Mouse (Mus musculus) lung, postnatal 4 days (tissue): Measurements from ENCODE around the gene Slco2b1.

ENCODE experiments used
- DNase-seq, 2 experiments: peaks; one replicate each; pipeline ENCODE4 v3.0.0; 2021

The Slco2b1 gene

DNA sequence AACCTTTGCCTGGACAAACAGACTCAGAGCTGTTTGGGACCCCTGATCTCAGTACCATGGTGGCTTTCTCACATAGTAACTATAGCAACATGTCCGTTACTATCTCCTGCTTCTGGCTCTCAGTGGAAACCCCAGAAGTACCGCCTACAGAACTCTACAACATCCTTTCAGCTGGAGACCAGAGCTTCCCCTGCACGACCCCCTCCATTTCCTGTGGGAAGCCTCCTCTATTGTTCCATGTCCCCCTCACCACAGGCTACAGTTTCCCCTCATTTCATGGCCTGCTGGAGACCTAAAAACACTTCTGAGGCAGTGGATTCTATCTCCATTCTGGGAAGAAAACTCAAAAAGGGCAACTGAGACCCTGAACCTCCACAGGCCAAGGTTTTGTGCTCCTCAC, 18.7 kb downstream of the Slco2b1 start:
- peak in 1 of 2 experiments; percentile 14 for DNase-seq

DNA sequence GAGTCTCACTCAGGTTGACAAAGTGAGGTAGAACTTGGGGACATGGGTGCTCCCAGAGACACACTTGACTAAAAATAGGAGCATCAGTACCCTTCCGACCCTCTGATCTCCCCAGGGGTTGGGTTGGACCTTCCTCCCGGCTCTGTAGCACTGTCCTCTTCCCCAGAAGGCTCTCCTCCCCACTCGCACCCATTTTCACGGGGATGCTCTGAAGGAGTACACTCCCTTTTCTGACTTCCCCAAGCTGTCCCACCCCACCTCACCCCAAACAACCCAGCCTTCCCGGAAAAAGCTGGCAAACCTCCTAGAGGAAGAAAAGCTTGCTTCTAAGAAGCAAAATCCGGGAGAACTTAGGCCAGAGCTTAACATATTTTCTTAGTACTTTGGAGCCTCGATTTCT, 20.3 kb downstream of the Slco2b1 start:
- no peak for DNase-seq

DNA sequence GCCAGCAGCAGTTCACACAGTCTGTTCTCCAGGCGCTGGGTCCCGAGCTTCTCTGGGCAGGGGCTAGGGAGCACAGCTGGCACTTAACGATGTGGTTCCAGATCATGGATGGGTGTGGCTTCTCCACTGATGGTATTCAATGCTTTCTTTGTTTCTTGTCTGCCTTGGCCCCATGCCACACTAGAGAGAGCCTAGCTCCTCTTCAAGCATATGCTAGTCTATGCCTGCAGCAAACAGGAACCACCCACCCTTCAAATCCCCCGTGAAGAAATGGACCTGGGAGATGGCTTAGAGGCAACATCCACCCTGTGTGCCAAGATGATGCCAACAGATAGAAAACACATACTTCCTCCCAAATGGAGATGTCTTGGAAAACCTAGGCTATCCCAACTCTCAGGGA, 27.1 kb downstream of the Slco2b1 start:
- no peak for DNase-seq

DNA sequence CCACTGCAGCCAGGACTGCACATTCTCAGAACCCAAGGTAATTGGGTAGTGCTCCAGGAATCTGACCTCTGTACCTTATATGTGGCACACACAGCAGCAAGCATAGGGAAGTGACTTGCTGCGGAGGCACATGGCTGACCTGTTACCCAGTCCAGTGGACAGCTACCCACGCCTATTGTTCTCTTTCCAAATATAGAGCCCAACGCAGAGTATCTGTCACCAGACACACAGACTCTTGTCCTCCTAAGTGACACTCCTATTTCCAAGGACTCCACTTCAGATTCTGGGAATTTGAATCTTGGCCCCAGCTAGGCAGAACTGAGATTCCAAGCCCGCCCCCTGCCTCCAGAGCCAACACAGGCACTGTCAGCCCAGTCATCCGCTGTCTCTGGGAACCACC, 30.4 kb downstream of the Slco2b1 start:
- DNase-seq, result peak in 1 of 2 experiments; percentile 31

DNA sequence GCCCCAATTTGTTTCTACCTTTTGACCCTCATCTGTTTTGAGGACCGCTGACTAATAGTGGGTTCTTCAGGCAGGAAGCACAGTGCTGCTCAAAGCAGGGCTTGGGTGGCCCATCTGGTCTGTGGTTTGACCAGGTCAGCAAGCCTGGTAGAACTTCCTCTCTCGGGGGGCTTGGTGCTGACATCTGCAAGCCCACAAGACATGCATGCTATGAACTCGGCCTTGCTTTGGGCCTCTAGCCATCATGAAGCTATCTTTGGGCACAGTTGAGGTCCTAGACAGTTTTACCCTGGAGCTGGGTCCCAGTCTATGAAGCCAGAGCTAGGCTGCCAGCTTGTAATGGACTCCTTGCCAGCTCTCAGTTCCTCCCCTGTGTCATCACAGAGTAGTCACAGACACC, 36.2 kb downstream of the Slco2b1 start:
- peak; percentile 27 to 43 for DNase-seq

DNA sequence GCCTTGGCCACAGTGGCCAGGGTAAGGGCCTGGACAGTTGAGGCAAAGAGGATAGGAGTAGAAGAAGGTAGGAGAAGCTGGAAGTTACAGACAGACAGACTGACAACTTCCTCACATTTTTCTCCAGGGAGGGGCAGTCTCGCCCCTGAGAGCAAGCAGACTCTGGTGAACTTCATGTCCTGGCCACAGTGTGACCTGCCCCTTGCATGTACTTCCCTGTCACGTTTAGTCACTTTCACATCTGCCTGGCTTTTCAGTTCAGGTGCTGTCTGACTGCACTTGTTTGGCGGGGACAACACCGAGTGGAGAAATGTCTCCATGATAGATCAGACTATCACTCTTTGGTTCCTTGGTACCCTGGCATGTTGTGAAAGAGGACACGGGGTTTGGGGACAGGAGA, 36.9 kb downstream of the Slco2b1 start:
- DNase-seq, result peak in 1 of 2 experiments; percentile 17

DNA sequence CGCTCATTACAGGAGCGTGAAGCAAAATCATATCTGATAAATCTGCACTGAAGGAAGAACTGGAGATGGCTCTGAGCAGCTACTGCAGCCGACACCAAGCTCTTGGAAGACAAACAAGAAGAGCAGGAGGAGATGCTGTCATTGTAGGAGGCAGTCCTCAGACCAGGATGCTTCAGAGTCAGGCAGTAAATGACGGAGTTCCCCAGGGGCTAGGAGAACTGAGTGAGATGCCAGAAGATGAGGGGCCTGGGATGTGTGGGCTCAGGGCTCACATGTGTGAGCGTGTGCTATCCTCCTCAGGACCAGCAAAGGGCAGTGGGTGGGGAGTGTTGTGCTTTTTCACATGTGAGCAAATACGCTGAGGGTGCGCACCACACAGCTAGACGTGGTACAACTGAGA, 38.0 kb downstream of the Slco2b1 start:
- DNase-seq, result no peak

DNA sequence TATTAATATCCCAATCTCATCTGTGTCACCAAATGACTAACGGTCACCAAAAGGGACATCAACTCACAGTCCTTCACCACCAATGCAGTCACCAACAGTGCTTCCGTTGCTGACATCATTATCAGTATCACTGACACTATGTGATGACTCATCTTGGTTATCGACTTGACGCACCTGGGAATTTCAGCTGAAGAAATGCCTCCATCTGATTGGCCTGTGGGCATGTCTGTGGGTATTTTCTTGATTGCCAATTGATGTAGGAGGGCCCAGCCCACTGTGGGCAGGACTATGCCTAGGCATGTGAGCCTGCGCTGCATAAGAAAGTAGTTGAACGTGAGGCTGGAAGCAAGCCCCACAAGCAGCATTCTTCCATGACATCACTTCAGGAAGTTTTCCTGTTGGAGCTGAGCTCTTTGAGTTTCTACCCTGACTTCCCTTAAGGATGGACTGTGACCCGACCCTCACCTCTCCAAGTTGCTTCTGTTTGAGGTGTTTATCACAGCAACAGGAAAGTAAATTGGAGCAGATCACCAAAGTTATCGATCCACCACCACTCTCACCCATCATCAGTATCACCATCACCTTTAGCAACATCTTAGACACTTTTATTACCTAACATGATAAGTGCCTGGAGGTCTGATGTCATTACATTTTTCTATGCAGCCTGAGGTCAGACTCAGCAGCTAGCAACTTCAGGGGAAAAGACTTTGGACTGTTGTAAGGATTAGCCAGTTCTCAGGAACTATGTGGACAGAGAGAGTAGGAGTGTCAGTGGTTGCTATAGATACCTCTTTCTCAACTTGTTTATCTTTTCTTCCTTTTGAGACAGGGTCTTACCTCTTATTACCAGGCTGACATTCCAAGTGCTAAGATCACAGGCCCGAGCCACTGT, 39.4 kb downstream of the Slco2b1 start:
- DNase-seq, result no peak

DNA sequence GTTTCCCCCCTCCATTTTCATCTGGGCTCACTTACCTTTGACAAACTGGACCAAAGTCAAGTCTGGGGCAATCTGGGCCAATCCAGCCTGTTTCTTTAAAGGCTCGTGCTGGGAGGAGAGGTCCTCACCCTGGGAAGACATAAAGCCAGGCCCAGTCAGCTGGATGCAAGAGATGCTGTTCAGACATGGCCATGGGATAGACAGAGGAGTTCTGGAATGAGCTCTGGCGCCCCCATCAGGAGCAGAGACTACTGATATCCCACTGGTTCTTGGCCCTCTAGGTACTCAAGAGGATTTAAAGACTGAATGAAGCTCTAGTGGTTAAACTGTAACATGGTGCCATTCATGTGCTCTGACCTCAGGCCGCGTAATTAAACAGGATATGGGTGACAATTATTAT, 40.2 kb downstream of the Slco2b1 start:
- DNase-seq, result no peak

DNA sequence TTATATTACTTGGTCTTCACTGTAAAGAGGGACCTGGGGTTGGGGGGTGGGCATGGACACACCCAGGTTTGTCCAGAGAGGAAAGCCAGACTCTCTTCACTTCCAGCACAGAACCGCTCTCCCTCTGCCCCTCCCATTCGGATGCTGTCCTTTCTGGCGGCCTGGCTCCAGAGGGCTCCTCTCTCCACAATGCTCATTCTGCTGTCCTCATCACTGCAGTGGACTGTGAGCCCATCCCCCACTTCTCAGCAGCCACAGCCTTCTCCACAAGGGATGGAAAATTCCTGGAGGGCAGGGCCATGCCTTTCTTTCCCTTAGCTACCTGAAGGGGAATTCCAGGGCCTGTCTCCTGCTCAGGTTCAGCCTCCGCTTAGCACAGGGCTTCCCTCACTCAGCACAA, 42.3 kb downstream of the Slco2b1 start:
- peak; percentile 25 to 43 for DNase-seq

DNA sequence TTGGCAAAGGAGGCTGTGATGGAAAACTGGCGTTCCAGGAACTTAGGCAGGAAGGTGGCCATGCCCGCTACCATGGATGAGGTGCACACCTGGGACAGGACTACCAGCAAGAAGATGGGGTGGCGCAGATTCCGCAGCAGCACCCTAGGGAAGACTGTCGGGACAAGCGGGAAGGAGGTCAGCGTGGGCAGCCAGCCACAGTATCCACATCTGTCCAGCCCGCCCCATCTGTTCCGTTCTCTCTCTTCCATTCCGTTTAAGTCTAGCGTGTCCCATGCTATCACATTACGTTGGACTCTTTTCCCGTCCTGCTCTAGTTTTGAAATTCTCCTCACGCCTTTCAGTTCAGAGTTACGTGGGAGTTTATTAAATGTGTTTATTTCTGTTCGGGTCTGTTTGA, 44.0 kb downstream of the Slco2b1 start:
- DNase-seq, result peak in 1 of 2 experiments; percentile 20

DNA sequence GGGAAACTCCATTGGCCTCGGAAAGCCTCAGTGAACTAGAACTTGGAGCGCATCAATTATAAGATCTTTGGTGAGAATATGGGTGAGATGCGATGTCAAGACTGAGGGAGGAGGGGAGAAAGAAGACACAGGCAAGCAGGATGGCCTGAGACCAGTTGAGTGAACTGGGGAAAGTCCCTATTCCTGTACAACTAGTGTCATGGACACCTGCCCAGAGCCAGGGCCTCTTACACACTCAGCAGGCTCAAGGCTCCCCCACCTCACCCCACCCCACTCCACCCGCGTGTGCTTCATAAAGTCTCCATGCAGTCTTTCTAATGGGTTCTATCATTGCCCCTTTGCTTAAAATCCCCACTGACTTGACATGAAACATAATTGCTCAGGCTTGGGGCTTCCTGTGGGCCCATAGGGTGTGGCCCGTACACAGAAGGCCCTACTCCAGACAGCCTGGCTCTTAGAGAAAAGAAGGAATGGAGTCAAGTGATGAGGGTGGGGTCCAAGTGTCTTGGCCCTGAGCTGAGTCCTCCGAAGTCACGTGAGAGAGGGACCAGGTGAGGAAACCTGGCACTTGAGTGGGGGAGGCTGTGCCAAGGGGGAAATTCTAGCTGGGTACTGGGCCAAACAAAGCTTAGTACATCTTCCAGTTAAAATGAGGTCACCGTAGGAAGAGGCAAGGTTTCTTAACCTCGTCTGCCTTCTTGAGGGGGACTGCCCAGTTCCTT, 45.2 kb downstream of the Slco2b1 start:
- peak in 1 of 2 experiments; percentile 37 for DNase-seq

DNA sequence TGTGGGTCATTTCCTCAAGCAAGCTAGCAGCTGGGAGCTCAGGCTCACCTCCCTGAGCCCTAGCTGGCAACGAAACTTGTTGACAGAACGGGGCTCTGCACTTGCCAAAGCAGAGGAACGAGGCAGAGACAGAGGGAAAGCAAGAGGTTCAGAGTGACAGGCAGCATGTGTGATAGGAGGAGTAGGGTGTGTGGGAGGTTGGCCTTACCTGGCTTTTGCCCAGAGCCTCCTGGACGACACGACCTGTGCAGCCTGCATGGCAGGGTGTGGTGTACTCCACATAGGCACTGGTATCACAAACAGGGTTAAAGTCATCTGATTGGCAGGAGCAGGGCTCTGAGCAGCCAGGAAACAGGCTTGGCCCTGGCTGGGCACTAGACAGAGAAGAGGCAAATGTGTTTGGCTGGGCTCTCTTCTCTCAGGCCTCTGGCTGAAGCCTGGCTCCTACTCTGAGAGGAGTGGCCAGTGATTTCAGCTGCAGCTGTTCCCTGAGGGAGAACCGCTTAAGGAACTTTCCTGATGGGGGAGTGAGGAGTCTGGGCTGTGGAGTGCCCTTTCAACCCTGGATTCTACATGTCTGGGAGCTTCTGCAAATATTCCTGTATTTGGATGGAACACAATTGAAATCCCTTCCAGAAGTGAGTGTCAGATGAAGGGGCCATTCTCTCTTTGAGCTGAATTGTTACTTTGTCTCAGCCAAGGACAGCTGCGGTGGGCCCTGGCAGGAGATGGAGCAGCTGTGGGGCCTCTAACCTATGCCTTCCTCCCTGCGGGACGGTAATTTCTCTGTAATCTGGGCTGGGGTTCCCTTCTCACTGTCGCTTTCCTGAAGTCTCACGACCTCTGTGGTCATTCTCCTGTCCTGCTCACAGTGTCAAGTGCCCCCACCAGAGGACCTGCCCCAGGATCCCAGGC, 46.3 kb downstream of the Slco2b1 start:
- DNase-seq, result peak; percentile 25 to 73

DNA sequence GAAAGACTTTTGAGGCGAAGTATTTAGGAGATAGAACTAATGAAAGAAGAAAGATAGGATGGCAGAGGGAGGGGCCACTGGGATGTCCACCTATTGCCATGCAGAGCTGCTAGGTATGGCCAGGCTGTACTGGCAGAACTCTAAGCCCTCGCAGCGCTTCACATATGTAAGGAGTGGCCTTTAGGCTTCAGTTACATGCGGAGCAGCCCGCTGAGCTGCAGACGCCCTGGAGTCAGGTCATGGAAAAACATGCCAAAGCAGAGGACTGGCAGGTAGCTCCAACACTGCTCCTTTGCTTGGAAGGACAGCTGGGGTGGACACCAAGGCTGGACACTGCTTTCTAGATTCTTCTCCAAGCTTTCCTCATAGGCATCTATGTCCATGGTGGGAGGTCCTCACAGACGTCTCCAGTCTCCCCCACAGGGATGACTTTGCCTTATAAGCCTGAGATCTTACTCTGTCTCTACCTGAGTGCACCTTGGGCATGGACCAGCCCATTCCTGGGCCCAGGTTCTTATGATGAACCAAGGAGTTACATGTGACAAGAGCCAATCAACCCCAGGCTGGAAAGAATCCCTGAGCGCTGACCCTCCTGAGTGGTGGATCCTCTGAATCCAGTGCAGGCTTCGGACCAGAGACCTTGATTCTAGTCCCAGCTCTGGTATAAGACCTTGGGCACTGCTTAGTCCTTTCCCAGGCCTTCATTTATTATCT, 47.5 kb downstream of the Slco2b1 start:
- DNase-seq, result no peak

DNA sequence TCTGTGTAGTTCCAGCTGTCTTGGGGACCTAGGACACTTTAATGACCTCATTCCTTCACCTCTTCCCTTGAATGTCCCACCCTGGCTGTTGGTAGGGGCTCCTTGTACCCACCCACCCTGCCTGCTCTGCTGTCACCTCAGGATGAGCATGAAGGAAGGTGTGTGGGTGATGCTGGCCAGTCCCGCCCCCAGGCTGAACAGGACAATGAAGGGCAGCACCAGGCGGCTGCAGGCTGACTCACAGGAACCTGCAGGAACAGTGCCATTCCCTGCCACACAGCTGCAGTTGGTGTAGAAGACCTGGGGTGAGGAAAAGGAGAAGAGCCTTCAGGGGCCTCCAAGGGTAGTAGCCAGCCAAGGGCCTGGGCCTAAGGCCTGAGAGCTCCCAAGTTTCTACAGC, 48.8 kb downstream of the Slco2b1 start:
- DNase-seq, result no peak

DNA sequence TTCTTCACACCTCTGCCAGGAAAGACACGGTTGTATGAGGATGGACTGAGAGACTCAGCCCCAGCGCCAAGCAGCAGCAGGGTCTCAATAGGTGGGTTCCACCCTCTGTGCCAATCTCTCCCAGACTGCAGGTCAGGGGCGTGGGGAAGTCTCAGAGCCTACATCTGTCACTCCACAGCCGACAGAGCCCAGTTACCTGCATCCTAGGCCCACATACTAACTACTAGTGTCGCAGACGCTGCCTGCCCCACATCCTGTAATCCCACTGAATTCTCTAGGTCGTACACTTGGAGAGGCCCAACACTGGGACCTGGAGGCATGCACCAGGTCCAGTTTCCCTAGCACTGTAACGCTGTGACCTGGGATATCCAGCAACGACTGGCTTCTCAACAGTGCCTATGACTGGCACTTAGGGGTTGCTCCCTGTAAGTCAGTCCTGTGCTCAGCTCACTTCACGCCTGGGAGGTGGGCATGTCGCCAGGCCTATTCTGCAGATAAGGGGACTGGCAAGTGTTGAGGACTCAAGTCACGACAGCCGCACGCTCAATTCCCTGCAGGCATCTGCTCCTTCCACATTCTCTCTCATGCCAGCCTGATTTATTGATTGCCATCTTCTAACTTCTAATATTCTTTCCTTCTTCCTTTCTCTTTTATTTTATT, 49.4 kb downstream of the Slco2b1 start:
- DNase-seq, result no peak

DNA sequence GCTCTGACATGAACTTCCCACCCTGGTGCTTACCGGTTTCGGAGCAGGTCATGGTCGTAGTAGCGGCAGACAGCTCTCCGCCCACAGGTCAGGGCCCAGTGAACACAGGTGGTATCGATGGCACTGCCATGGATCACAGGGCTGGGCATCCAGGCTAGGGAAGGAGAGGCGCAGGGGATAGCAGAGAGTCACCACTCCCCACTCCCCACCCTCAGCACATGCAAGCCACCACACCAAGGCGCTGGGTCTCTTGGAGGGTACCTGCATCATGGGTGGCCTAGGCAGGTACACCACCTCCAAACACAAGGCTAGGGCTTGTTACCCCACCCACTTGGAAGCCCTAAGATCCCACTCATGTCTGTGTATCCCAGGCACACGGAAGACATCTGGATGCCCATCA, 50.1 kb downstream of the Slco2b1 start:
- no peak for DNase-seq

DNA sequence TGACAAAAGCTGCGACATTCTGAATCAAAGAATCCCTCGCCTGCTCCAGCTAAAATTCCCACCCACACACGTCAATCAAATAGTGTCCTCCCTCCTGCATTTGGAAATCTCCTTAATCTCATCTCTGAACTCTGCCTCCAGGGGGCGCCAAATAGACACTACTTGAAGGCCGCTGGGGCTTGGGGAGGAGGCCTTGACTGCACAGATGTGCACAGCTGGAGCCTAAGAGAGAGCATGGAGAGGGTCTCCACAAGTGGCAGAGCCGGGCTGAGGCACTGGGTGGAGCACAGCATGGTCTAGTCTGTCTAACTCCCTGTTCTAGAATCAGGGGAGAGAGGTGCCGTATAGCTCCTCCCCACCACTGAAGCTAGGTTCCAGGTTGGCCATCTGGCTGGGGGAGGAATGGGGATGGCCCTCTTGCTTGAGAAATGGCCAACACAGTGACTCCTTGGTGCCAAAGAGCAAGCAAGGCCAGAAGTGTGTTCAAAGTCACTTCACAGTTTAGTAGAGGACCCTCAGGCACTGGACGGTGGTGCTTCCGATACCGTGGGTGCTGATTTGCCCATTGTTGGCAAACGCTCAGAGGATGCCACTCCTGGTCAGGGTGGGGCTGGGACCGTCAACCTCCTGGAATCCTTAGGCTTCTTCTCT, 51.6 kb downstream of the Slco2b1 start:
- peak; percentile 64 to 87 for DNase-seq

DNA sequence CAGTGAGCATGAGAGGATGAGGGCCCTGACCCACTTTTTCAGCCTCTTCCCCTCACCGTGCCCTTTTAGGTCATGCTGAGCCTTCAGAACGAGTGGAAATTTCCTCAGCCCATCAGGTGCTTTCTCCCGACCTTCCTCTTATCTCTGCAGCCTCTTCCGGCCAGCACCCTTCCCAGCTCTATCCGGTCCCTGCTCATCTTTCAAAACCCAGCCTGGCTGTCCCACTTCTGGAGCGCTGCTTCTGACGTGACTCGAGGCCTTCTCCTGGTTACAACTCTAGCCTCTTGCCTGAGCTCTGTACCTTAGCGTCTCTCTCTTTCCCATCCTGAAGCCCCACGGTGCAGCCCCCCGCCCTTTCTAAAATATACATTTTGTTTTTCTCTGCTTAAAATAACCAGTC, 56.9 kb downstream of the Slco2b1 start:
- no peak for DNase-seq

DNA sequence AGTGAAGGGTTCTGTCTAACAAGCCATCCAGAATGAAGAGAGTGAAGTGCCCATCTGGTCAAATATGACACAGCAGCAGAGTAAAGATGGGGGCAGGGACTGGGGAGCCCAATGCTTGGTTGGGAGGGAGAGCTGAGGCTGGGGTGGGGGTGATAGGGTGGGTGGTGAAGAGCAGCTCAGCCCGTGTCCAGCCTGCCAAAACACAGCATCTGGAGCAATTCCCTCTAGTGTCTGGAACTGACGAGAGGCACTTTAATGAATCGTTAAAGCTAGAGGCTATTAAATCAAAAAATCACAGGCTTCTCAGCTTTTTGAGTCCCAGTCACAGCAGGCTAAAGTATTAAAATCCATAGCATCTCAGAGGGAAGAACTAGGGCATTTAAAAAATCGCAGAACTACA, 61.6 kb downstream of the Slco2b1 start:
- DNase-seq, result no peak

DNA sequence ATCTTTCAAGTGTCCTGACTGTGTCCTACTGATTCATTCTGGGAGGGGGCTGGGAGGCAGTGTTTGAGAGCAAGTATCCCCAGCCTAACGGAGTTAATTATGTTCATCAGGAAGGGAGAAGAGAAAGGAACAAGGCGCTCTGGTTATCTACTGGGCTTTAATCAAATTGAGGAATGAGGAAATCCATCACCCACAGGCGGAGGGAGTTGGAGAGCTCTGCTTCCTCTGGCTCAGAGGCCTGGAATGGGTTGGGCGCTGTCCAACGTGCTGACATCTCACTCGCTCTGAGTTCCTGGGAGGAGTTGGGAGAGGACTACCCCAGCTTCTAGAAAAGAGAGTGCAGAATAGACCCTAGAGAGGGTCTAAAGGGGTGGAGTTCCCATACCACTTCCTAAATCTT, 62.5 kb downstream of the Slco2b1 start:
- DNase-seq, result peak; percentile 62 to 70
